Mouse (Mus musculus) MEL (cell line): ENCODE measurements around the gene Gm4787. TPM values are rescaled to one million over a fixed set of nuclear protein-coding genes. Genes with fewer than 3 reads are reported as not detected.

Source experiments
- DNase-seq: peaks from one replicate; pipeline ENCODE4 v3.0.0; 2011; ENCODE audit warnings: low read depth, low spot score
- H3K27ac ChIP-seq: 2 replicates; pipeline ENCODE4 v1.5.1; 2012; ENCODE audit warnings: low read depth, mild to moderate bottlenecking, control low read depth, low read length, moderate library complexity; ENCODE audit not compliant: control insufficient read depth
- H3K27me3 ChIP-seq, 2 experiments: fragments of 150-350 bp in 1 of 2; sonication (generic) in 1 of 2; 2 replicates each; pipeline ENCODE4 v1.6.1; 2012; ENCODE audit warnings: low read length in 2 of 2, mild to moderate bottlenecking in 2 of 2, improper control_type of control experiment in 1 of 2, moderate library complexity in 1 of 2; ENCODE audit not compliant: insufficient read depth in 2 of 2, control insufficient read depth in 1 of 2
- H3K36me3 ChIP-seq, 2 experiments: 2 replicates each; pipeline ENCODE4 v1.6.1; 2012 to 2014; ENCODE audit warnings: low read length in 2 of 2, improper control_type of control experiment in 1 of 2, inconsistent platforms in 1 of 2, mild to moderate bottlenecking in 1 of 2; ENCODE audit not compliant: insufficient read depth in 2 of 2, control insufficient read depth in 1 of 2
- H3K4me1 ChIP-seq, 2 experiments: fragments of 150-350 bp in 1 of 2; sonication (generic) in 1 of 2; 2 replicates each; pipeline ENCODE4 v1.6.1; 2012; ENCODE audit warnings: low read length in 2 of 2, improper control_type of control experiment in 1 of 2, mild to moderate bottlenecking in 1 of 2; ENCODE audit not compliant: insufficient read depth in 2 of 2, control insufficient read depth in 1 of 2
- H3K4me3 ChIP-seq, 2 experiments: fragments of 150-350 bp in 1 of 2; sonication (generic) in 1 of 2; 2 replicates each; pipeline ENCODE4 v1.5.1; 2012; ENCODE audit warnings: low read depth in 2 of 2, low read length in 2 of 2, mild to moderate bottlenecking in 2 of 2, moderate library complexity in 2 of 2, control low read depth in 1 of 2, improper control_type of control experiment in 1 of 2; ENCODE audit not compliant: control insufficient read depth in 1 of 2, insufficient read depth in 1 of 2
- H3K79me2 ChIP-seq: 2 replicates; pipeline ENCODE4 v1.6.1; 2012; ENCODE audit warnings: mild to moderate bottlenecking, low read length, moderate library complexity; ENCODE audit not compliant: control insufficient read depth, poor library complexity, insufficient read depth
- H3K9ac ChIP-seq: 2 replicates; pipeline ENCODE4 v1.6.1; 2012; ENCODE audit warnings: low read depth, mild to moderate bottlenecking, control low read depth, low read length, moderate library complexity; ENCODE audit not compliant: control insufficient read depth, poor library complexity, severe bottlenecking
- H3K9me3 ChIP-seq: fragments of 150-350 bp; sonication (generic); replicated peaks from 2 replicates; pipeline ENCODE4 v1.6.1; 2012; ENCODE audit warnings: mild to moderate bottlenecking, low read length, improper control_type of control experiment, moderate library complexity; ENCODE audit not compliant: insufficient read depth
- ELF1 ChIP-seq: IDR thresholded peaks from 2 replicates; pipeline ENCODE4 v1.6.1; 2014; ENCODE audit warnings: low read depth, mild to moderate bottlenecking, inconsistent platforms, low read length, improper control_type of control experiment, moderate library complexity
- EP300 ChIP-seq, 2 experiments: IDR thresholded peaks; 2 replicates each; pipeline ENCODE4 v1.6.1; 2011; ENCODE audit warnings: improper control_type of control experiment in 2 of 2, low read length in 2 of 2, low read depth in 1 of 2, mild to moderate bottlenecking in 1 of 2
- ETS1 ChIP-seq: IDR thresholded peaks from 2 replicates; pipeline ENCODE4 v1.6.1; 2012; ENCODE audit warnings: low read depth, mild to moderate bottlenecking, inconsistent platforms, low read length, improper control_type of control experiment, moderate library complexity
- GABPA ChIP-seq: IDR thresholded peaks from 2 replicates; pipeline ENCODE4 v1.6.1; 2012; ENCODE audit warnings: low read depth, mild to moderate bottlenecking, inconsistent platforms, low read length, improper control_type of control experiment, moderate library complexity
- GATA1 ChIP-seq: IDR thresholded peaks from 2 replicates; pipeline ENCODE4 v1.6.1; 2011; ENCODE audit warnings: low read depth, low read length, improper control_type of control experiment
- HCFC1 ChIP-seq: IDR thresholded peaks from 2 replicates; pipeline ENCODE4 v1.6.1; 2012; ENCODE audit warnings: low read depth, mild to moderate bottlenecking, inconsistent platforms, low read length, improper control_type of control experiment, moderate library complexity
- MAFK ChIP-seq: IDR thresholded peaks from 2 replicates; pipeline ENCODE4 v1.6.1; 2011; ENCODE audit warnings: low read depth, mild to moderate bottlenecking, low read length, improper control_type of control experiment, borderline replicate concordance
- MAZ ChIP-seq: IDR thresholded peaks from 2 replicates; pipeline ENCODE4 v1.6.1; 2012; ENCODE audit warnings: low read depth, mild to moderate bottlenecking, inconsistent platforms, low read length, improper control_type of control experiment
- MYB ChIP-seq: IDR thresholded peaks from 2 replicates; pipeline ENCODE4 v1.6.1; 2011; ENCODE audit warnings: mild to moderate bottlenecking, low read depth, low read length, improper control_type of control experiment
- NELFE ChIP-seq: IDR thresholded peaks from 2 replicates; pipeline ENCODE4 v1.6.1; 2011; ENCODE audit warnings: low read depth, low read length, improper control_type of control experiment
- NRF1 ChIP-seq: IDR thresholded peaks from 2 replicates; pipeline ENCODE4 v1.6.1; 2014; ENCODE audit warnings: low read depth, mild to moderate bottlenecking, inconsistent platforms, low read length, improper control_type of control experiment, moderate library complexity; ENCODE audit not compliant: poor library complexity, insufficient read depth, severe bottlenecking
- POLR2A ChIP-seq, 2 experiments: IDR thresholded peaks; 2 replicates each; pipeline ENCODE4 v1.6.1; 2011 to 2012; ENCODE audit warnings: low read length in 2 of 2, mild to moderate bottlenecking in 2 of 2, control low read depth in 1 of 2, improper control_type of control experiment in 1 of 2, low read depth in 1 of 2, moderate library complexity in 1 of 2; ENCODE audit not compliant: control insufficient read depth in 1 of 2, insufficient read depth in 1 of 2, poor library complexity in 1 of 2
- POLR2AphosphoS2 ChIP-seq: IDR thresholded peaks from 2 replicates; pipeline ENCODE4 v1.6.1; 2011; ENCODE audit warnings: low read length, improper control_type of control experiment
- POLR2AphosphoS5 ChIP-seq: IDR thresholded peaks from 2 replicates; pipeline ENCODE4 v1.6.1; 2012; ENCODE audit warnings: low read depth, borderline replicate concordance, mild to moderate bottlenecking, inconsistent platforms, low read length, moderate library complexity, mixed read lengths
- RAD21 ChIP-seq: IDR thresholded peaks from 2 replicates; pipeline ENCODE4 v1.6.1; 2011; ENCODE audit warnings: mild to moderate bottlenecking, low read depth, low read length, improper control_type of control experiment
- SIN3A ChIP-seq: IDR thresholded peaks from 2 replicates; pipeline ENCODE4 v1.6.1; 2012; ENCODE audit warnings: low read length, improper control_type of control experiment, inconsistent platforms
- TAL1 ChIP-seq: IDR thresholded peaks from 2 replicates; pipeline ENCODE4 v1.6.1; 2012; ENCODE audit warnings: mild to moderate bottlenecking, inconsistent platforms, low read length, moderate library complexity, mixed read lengths
- USF1 ChIP-seq: IDR thresholded peaks from 2 replicates; pipeline ENCODE4 v1.6.1; 2014; ENCODE audit warnings: low read depth, mild to moderate bottlenecking, inconsistent platforms, low read length, improper control_type of control experiment, moderate library complexity
- USF2 ChIP-seq, 2 experiments: IDR thresholded peaks; 2 replicates each; pipeline ENCODE4 v1.6.1; 2011 to 2012; ENCODE audit warnings: improper control_type of control experiment in 2 of 2, low read length in 2 of 2, borderline replicate concordance in 1 of 2, inconsistent platforms in 1 of 2, low read depth in 1 of 2, mild to moderate bottlenecking in 1 of 2; ENCODE audit not compliant: insufficient read depth in 1 of 2
- ZKSCAN1 ChIP-seq: IDR thresholded peaks from 2 replicates; pipeline ENCODE4 v1.6.1; 2012; ENCODE audit warnings: low read depth, mild to moderate bottlenecking, inconsistent platforms, low read length, improper control_type of control experiment, moderate library complexity
- ZNF384 ChIP-seq: IDR thresholded peaks from 2 replicates; pipeline ENCODE4 v1.6.1; 2012; ENCODE audit warnings: low read depth, mild to moderate bottlenecking, inconsistent platforms, low read length, improper control_type of control experiment
- polyA plus RNA-seq, 2 experiments: library from polyadenylated mRNA; stranded (reverse) in 1 of 2; unstranded in 1 of 2; fragments of >175 nt in 1 of 2; fragments of >200 nt in 1 of 2; gene quantifications; 2 replicates each; pipeline versions ENCODE4 v1.2.1 to v1.2.4; 2012; ENCODE audit warnings: low replicate concordance in 2 of 2, low read depth in 1 of 2; ENCODE audit not compliant: insufficient read length in 2 of 2, insufficient read depth in 1 of 2, missing spikeins in 1 of 2
- total RNA-seq: library from RNA; depleted of rRNA; stranded (reverse); fragments of 300-350 nt; gene quantifications from 2 replicates; pipeline ENCODE4 v1.2.3, GENCODE M21; 2012

Gm4787 gene
- total and polyA plus RNA-seq, 3 experiments, result 0.08 to 0.19 TPM; not detected in 1

DNA sequence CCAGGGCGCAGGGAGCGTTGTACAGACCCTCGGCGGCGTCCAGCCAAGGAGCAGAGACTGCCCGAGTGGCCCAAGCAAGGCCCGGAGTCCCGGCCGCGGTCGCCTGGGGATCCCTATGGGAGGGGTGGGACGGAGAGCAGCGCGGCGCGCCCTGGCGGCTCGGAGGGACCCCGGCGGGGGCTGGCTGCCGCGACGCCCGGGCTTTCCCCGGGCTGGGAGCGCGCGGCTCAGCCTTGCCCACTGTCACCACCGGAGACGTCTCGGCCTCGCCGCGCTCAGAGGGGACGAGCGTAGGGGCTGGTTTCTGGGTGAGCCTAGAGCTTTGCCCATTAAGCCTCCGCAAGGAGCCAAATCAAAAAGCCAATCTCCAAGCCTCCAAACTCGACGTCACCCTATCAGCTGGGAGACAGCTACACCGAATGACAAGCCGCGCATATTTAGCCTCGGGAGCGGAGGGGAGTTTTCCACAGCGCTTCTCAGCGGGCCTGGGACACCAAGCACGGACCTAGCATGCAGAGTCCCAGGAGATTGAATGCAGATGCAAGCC is 46.3 kb downstream of the Gm4787 start, which contains the start of gene Slc8a3:
TSS of gene Slc8a3 (minus strand) at position 306 of the 547 bp plus-strand sequence.
- no peak within 1 kb of the TSS for H3K9ac ChIP-seq
- H3K4me3 ChIP-seq, result no peak within 1 kb of the TSS
- no peaks in the 10 kb centered on the region for H3K36me3 ChIP-seq
- H3K9me3 ChIP-seq, result no peaks in the 10 kb centered on the region
- no peak within 1 kb of the TSS for H3K27ac ChIP-seq
- no peaks in the 10 kb centered on the region for H3K79me2 ChIP-seq
- peaks cover 0 to 3% of the 10 kb centered on the region in 2 experiments; a peak in 3 of 4 replicates for H3K27me3 ChIP-seq
- TF ChIP-seq POLR2AphosphoS5 (no peak), RAD21 (no peak), MYB (no peak), GATA1 (no peak), ZKSCAN1 (no peak), HCFC1 (no peak), EP300 (IDR thresholded peaks at IDR 0.05; ENCODE audit: low read depth in 1 of 2, low read length in 2 of 2) (no peak), USF2 (IDR thresholded peaks at IDR 0.05; ENCODE audit: borderline replicate concordance in 1 of 2, insufficient read depth in 1 of 2, low read depth in 1 of 2, low read length in 2 of 2) (no peak), MAZ (no peak)
- no peaks in the 10 kb centered on the region for H3K4me1 ChIP-seq
- DNase-seq, result no peak

DNA sequence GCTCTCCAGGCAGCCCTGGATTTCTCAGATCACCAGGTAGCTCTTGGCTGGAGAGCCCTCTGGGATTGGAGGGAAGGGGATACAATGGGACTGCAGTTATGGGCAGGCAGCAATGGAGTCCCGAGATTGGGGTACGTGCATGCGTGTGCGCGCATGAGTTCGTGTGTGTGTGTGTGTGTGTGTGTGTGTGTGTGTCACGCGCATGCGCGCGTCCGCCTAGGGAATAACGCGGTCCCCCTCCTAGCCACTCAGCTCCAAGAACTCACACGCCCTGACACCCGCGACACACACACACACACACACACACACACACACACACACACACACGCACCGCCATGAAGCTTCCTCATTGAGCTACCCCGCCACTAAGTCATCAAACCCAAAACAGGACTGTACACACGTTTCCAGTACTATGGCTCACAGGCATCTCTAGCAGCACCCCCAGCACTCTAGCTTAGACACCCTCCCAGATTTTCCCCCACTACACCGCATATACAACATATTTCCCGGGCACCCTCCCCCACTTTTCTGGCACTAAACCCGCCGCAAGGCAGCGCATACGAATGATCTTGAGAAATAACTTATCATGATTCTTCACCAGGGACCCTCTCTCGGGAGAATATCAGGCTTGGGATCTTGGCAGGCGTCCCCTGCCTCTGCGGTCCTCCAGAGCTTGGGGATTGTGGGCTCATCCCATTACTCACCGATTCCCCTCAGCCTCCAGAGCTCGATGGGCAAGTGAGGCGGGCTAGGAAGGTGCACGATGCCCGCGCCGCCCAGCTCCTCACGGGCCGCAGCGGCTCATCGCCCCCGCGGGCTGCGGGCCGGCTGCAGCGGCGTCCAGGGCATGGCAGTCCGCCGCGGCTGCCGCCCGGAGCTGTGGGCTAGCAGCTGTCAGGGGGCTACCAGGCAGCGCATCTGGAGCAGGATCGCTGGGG is 47.1 kb downstream of the Gm4787 start:
- Histone ChIP-seq H3K9me3 (no peaks in the 10 kb centered on the region), H3K27ac (no peak overlapping the region), H3K36me3 (no peaks in the 10 kb centered on the region), H3K4me1 (no peaks in the 10 kb centered on the region), H3K4me3 (no peak overlapping the region), H3K27me3 (peaks cover 0 to 4% of the 10 kb centered on the region in 2 experiments; a peak in 3 of 4 replicates), H3K79me2 (no peaks in the 10 kb centered on the region), H3K9ac (no peak overlapping the region)
- TF ChIP-seq POLR2A (IDR thresholded peaks at IDR 0.05; ENCODE audit: control insufficient read depth in 1 of 2, insufficient read depth in 1 of 2, low read depth in 1 of 2, low read length in 2 of 2, poor library complexity in 1 of 2) (no peak), EP300 (IDR thresholded peaks at IDR 0.05; ENCODE audit: low read depth in 1 of 2, low read length in 2 of 2) (no peak), RAD21 (no peak), HCFC1 (no peak), ZNF384 (no peak), GABPA (no peak), MAFK (no peak), NELFE (no peak), POLR2AphosphoS2 (no peak), USF1 (no peak), SIN3A (no peak), ELF1 (no peak), MYB (no peak), TAL1 (no peak), ETS1 (no peak), NRF1 (no peak)
- no peak for DNase-seq
